Mouse (Mus musculus): ENCODE data around the gene Eps15l1. TPM values are rescaled to one million over a fixed set of nuclear protein-coding genes. Genes with fewer than 3 reads are reported as not detected.

Eps15l1 gene
- polyA plus RNA-seq, 1 experiment from 2014 or later, result 71.2 TPM

DNA sequence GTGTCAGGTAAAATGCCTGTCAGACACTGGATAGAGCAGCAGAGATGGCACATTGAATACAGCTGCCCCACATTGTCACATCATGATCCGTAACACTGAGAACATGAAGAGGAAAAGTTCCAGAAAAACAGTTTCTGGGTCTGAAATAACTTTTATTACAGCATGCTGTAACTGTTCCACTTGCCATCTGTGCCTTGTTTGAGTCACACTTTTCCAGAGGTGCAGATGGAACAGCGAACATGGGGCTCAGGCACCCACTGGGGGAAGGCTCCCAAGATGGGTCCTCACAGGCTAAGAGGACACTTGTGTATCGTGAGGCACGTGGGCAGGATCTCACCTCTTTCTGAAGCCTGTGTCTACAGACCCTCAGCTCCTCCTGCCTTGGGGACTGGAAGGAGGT, 58.5 kb downstream of the Eps15l1 start:
- 96% methylated on average over 4 of the region's 4 CpGs for WGBS
- no peak for DNase-seq (ENCODE audit: low spot score)
- Histone ChIP-seq H3K36me3 (peaks cover 100% of the 10 kb centered on the region), H3K4me3 (no peak overlapping the region), H3K27ac (replicated peaks) (no peak overlapping the region), H3K4me1 (no peaks in the 10 kb centered on the region), H3K27me3 (ENCODE audit: low read depth, poor library complexity, severe bottlenecking) (no peaks in the 10 kb centered on the region), H3K9me3 (replicated peaks) (no peaks in the 10 kb centered on the region)

DNA sequence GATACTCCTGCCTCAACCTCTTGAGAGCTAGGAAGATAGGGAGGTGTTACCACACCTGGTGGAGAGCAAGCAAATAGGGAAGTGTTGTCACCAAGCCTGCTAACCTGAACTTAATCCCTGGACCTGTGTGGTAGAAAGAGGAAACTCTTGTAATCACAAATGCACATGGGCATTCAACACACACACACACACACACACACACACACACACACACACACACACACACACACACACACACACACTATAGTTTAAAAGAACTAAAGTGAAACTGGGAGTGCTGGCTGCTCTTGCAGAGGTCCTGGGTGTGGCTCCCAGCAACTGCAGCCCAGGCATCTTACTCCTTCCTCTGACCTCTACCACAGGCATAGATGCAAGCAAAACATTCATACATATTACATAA, 61.1 kb downstream of the Eps15l1 start:
- no peak overlapping the region for H3K27ac ChIP-seq (replicated peaks)
- H3K36me3 ChIP-seq, result peaks cover 100% of the 10 kb centered on the region
- no peaks in the 10 kb centered on the region for H3K27me3 ChIP-seq (ENCODE audit: low read depth, poor library complexity, severe bottlenecking)
- no peak for DNase-seq (ENCODE audit: low spot score)
- H3K4me3 ChIP-seq, result no peak overlapping the region
- H3K9me3 ChIP-seq (replicated peaks), result no peaks in the 10 kb centered on the region
- H3K4me1 ChIP-seq, result no peaks in the 10 kb centered on the region

DNA sequence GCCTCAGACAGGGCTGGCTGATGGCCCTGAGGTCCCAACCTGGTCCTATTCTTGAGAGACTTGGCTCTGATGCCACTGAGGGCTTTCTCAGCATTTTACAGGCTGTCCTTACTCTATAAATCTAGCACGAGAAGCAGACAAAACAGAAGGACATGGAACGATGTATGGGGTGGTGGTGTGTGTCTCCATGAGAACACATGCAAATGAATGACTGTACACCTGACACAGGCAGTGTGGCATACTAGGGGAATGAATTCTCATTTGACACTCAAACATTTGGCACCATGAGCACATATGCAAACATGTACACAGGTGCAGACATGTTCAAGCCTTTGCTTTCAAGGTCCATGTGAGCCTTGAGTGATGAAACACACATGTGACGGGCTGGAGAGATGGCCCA, 64.7 kb downstream of the Eps15l1 start:
- no peaks in the 10 kb centered on the region for H3K27me3 ChIP-seq (ENCODE audit: low read depth, poor library complexity, severe bottlenecking)
- no peak overlapping the region for H3K27ac ChIP-seq (replicated peaks)
- no peaks in the 10 kb centered on the region for H3K9me3 ChIP-seq (replicated peaks)
- H3K36me3 ChIP-seq, result peaks cover 100% of the 10 kb centered on the region
- no peaks in the 10 kb centered on the region for H3K4me1 ChIP-seq
- DNase-seq (ENCODE audit: low spot score), result no peak
- 89% methylated on average over 3 of the region's 3 CpGs for WGBS
- no peak overlapping the region for H3K4me3 ChIP-seq

DNA sequence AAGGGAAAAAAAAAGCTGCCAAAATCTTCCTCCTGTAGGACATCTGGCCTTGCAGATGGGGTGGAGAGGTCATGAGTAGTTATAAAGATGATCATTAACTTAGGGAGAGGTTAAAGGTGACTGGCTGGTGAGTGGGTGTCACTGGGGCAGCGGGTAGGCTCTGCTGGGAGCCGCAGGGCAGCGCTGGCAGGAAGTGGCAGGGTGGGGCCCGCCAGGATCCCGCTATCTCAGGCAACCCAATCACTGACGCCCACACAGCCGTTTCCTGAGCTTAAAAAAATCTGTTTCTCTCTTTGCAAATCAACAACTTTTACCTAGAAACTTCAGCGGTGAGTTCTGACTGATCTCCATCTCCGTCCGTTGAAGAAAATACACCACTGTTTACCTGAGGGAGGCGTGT, 67.0 kb downstream of the Eps15l1 start:
- H3K4me3 ChIP-seq, result no peak overlapping the region
- 87% methylated on average over 11 of the region's 11 CpGs for WGBS
- DNase-seq (ENCODE audit: low spot score), result no peak
- peaks cover 77% of the 10 kb centered on the region for H3K36me3 ChIP-seq
- H3K4me1 ChIP-seq, result no peaks in the 10 kb centered on the region
- no peaks in the 10 kb centered on the region for H3K27me3 ChIP-seq (ENCODE audit: low read depth, poor library complexity, severe bottlenecking)
- no peaks in the 10 kb centered on the region for H3K9me3 ChIP-seq (replicated peaks)
- no peak overlapping the region for H3K27ac ChIP-seq (replicated peaks)

DNA sequence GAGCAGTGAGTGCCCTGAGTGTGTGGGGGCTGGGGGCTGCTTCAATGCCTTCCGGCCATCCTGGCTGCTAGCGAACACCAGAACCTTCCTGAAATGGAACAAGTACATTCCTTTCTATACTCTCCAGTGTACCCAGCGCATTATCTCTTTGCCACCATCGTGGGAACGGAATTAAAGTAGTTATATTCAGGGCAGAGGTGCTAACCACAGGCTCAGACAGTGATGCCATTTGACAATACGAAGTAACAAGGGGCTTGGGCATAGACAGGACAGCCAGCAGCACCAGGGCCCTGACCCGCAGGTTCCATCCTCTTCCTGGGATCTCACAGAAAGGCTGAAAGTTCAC, 67.6 kb downstream of the Eps15l1 start:
- DNase-seq (ENCODE audit: low spot score), result no peak
- WGBS, result 91% methylated on average over 7 of the region's 7 CpGs
- H3K36me3 ChIP-seq, result peaks cover 74% of the 10 kb centered on the region

DNA sequence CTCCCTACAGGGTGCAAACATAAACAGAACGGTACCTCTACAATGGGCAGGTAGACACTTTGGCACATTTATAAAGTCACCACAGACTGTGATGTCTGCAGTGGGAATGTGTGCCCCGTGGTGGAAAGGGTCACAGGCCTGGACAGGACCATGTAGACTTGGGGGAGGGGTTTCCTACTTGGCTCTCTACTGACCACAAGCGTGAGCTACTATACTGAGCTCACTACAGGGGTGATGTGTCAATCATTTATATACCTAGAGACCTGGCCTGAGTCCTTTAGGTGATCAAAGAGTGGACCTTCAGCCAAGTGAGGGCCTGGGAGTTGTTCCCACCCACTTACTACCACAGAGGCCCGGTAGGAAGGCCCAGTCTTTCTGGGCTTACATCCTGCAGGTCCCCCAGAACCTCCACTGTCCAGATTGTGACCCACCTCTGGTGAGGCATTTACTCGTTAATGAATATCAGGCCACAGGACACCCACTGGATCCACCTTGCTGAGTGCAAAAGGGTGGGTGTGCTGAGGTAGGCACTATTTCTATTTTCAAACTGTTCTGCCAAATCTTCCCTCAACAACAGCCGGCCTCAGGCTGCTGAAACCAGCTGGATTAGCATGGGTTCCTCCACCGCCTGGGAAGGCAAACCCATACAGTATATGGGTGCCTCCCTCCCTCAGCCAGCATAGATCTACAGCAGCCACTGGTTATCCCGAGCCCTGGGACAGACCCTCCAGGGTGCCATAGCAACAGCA, 68.1 kb downstream of the Eps15l1 start:
- Histone ChIP-seq H3K27me3 (ENCODE audit: low read depth, poor library complexity, severe bottlenecking) (no peaks in the 10 kb centered on the region), H3K4me1 (no peaks in the 10 kb centered on the region), H3K4me3 (no peak overlapping the region), H3K9me3 (replicated peaks) (no peaks in the 10 kb centered on the region), H3K36me3 (peaks cover 74% of the 10 kb centered on the region), H3K27ac (replicated peaks) (no peak overlapping the region)
- no peak for DNase-seq (ENCODE audit: low spot score)
- 87% methylated on average over 8 of the region's 8 CpGs for WGBS

More for the DNA sequence above, 67.6 kb downstream of the Eps15l1 start:
- Histone ChIP-seq H3K9me3 (replicated peaks) (no peaks in the 10 kb centered on the region), H3K27me3 (ENCODE audit: low read depth, poor library complexity, severe bottlenecking) (no peaks in the 10 kb centered on the region), H3K4me1 (no peaks in the 10 kb centered on the region), H3K27ac (replicated peaks) (no peak overlapping the region), H3K4me3 (no peak overlapping the region)

DNA sequence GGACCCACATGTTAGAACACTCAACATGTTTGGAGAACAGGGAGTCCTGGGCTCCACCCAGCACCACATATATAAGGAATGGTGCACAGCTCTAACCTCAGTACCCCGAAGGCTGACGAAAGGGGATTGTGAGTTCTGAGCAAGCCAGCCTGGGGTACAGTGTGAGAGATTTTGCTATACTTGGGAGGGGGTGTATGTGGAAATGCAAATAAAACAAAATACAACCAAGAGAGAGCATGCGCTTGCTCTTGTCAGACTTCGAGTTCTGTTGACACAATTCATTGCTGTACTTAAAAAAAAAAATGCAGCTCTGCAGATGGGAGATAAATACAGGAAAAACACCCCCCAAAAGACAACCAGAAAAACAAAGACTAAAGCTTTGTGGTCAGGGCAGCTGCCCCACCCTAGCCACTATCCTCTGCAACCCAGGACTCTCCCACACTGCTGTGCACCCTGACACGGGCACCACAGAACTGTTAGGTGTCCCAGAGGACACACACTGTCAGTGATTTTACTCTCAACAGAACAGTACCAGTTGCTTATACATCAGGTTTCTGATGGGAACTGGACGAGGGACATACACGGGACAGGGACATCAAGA, 69.8 kb downstream of the Eps15l1 start:
- no peak for DNase-seq (ENCODE audit: low spot score)
- 91% methylated on average over 7 of the region's 7 CpGs for WGBS
- Histone ChIP-seq H3K4me3 (no peak overlapping the region), H3K27ac (replicated peaks) (no peak overlapping the region), H3K36me3 (peaks cover 73% of the 10 kb centered on the region), H3K27me3 (ENCODE audit: low read depth, poor library complexity, severe bottlenecking) (no peaks in the 10 kb centered on the region), H3K9me3 (replicated peaks) (no peaks in the 10 kb centered on the region), H3K4me1 (no peaks in the 10 kb centered on the region)

DNA sequence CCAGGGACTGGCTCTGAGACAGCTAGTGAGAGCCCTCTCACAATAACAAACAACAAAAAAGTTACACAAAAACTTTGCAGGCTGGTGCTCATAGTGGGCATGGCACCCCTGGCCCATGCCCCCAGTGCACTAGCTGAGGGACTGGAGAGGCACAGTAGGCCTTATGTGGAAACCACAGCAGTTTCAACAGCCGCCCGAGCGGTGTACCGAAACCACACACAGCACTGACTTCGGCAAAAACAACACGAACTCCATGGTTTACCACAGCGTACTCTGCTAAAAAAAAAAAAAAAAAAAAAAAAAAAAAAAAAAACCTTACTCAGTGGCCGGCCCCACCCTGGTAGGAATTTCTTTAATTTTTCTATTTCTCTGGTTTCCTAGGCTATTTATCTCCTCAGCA, 70.5 kb downstream of the Eps15l1 start:
- no peak overlapping the region for H3K27ac ChIP-seq (replicated peaks)
- DNase-seq (ENCODE audit: low spot score), result no peak
- no peaks in the 10 kb centered on the region for H3K4me1 ChIP-seq
- H3K36me3 ChIP-seq, result peaks cover 72% of the 10 kb centered on the region
- no peak overlapping the region for H3K4me3 ChIP-seq
- WGBS, result 94% methylated on average over 8 of the region's 8 CpGs
- no peaks in the 10 kb centered on the region for H3K27me3 ChIP-seq (ENCODE audit: low read depth, poor library complexity, severe bottlenecking)
- no peaks in the 10 kb centered on the region for H3K9me3 ChIP-seq (replicated peaks)

DNA sequence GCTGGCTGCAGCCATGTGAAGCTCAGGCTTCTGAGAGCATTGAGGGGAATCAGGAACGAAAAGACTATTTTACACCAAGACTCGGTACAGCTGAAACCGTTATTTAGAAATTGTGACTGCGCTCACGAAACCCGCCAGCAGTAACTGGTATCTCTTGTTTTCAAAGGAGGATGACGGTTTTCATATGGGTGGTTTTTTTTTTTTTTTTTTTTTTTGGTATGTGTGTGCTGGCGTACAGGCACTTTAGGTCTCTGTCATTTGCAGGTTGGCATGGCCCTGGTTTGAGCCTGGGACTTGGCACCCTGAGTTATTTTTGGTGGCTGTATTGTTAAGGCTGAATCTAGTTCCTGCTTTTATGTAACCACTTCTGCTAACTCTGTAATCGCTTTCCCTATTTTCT, 71.4 kb downstream of the Eps15l1 start:
- H3K4me1 ChIP-seq, result no peaks in the 10 kb centered on the region
- H3K27ac ChIP-seq (replicated peaks), result no peak overlapping the region
- H3K36me3 ChIP-seq, result peaks cover 72% of the 10 kb centered on the region
- WGBS, result 92% methylated on average over 9 of the region's 9 CpGs
- no peak overlapping the region for H3K4me3 ChIP-seq
- no peaks in the 10 kb centered on the region for H3K27me3 ChIP-seq (ENCODE audit: low read depth, poor library complexity, severe bottlenecking)
- H3K9me3 ChIP-seq (replicated peaks), result no peaks in the 10 kb centered on the region
- DNase-seq (ENCODE audit: low spot score), result no peak

DNA sequence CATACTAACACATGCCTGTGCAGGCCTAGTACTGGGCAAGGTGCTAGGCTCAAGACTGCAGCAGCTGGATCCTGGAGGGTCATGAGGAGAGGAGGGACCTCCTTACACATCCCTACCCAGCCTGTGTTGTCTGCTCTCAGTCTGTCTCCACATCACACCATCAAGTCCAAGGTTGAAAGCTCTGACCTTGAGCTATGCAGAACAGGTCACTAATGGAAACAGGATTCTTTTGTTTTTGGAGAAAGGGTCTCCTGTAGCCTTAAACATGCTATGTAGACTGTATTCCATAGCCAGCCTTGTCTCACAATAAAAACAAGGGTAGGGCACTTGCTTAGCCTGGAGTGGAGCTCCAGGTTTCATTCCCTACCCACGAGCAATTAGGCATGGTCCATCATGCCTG, 72.3 kb downstream of the Eps15l1 start:
- no peak for DNase-seq (ENCODE audit: low spot score)
- 85% methylated on average over 1 of the region's 1 CpGs for WGBS
- H3K4me3 ChIP-seq, result no peak overlapping the region
- no peaks in the 10 kb centered on the region for H3K4me1 ChIP-seq
- peaks cover 71% of the 10 kb centered on the region for H3K36me3 ChIP-seq
- H3K27me3 ChIP-seq (ENCODE audit: low read depth, poor library complexity, severe bottlenecking), result no peaks in the 10 kb centered on the region
- H3K27ac ChIP-seq (replicated peaks), result no peak overlapping the region
- H3K9me3 ChIP-seq (replicated peaks), result no peaks in the 10 kb centered on the region

DNA sequence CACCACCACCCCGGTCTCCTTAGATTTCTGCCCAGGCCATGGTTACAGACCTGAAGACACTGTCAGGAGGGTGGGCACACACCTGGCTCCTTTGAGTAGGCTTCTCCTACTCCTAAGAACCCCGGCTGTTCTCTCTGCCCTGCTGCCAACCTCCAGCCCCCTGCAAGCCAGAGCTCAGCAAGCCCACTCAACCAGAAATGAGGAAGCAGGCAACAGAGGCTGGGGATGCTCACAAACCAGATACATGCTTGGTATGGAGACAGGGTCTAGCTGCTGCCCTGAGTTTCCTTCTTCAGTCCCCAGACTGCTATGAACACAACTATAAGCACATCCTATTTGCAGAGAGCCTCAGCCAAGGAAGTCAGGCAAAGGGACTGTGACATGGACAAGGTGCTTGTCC, 73.1 kb downstream of the Eps15l1 start:
- Histone ChIP-seq H3K36me3 (peaks cover 69% of the 10 kb centered on the region), H3K4me3 (no peak overlapping the region), H3K27me3 (ENCODE audit: low read depth, poor library complexity, severe bottlenecking) (no peaks in the 10 kb centered on the region), H3K4me1 (no peaks in the 10 kb centered on the region), H3K27ac (replicated peaks) (no peak overlapping the region), H3K9me3 (replicated peaks) (no peaks in the 10 kb centered on the region)
- no peak for DNase-seq (ENCODE audit: low spot score)
- 93% methylated on average over 2 of the region's 2 CpGs for WGBS

DNA sequence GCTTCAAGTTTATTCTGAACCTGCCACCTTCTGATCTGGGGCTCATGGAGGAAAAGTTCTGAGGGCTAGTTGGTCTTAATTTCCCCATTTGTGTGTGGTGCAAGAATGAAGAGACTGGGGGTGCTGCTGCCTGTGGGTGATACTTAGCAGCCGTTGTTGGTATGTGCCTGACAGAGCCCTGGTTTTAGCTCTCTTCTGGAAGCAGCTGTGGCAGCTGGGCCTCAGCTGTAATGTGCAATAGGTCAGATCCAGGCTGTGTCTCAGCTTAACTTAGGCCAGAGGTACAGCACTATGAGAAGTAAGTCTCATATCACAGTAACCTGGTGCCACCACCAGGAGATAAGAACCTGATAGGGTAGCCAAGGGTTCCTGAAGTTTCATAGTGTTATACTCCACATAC, 73.7 kb downstream of the Eps15l1 start:
- Histone ChIP-seq H3K27me3 (ENCODE audit: low read depth, poor library complexity, severe bottlenecking) (no peaks in the 10 kb centered on the region), H3K36me3 (peaks cover 68% of the 10 kb centered on the region), H3K27ac (replicated peaks) (no peak overlapping the region), H3K4me3 (no peak overlapping the region), H3K9me3 (replicated peaks) (no peaks in the 10 kb centered on the region), H3K4me1 (no peaks in the 10 kb centered on the region)
- no peak for DNase-seq (ENCODE audit: low spot score)
- WGBS, result 81% methylated on average over 1 of the region's 1 CpGs

DNA sequence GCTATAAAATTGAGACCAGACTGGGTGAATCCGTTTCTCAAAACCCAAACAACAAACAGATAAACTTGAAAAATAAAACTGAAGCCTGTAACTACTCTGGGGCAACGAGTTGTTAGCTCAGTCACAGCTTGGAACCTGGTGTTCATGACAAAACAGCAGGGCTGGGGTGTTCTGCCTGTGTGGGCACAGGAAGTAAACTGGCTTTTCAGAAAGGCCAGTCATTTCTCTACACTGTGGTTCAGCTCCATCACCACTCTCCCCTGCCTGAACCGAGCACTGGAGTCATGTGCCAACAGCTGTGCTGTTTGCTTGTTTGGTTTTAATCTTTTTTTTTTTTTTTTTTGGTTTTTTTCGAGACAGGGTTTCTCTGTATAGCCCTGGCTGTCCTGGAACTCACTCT, 77.5 kb downstream of the Eps15l1 start:
- Histone ChIP-seq H3K4me3 (no peak overlapping the region), H3K27ac (replicated peaks) (no peak overlapping the region), H3K36me3 (peaks cover 94% of the 10 kb centered on the region), H3K27me3 (ENCODE audit: low read depth, poor library complexity, severe bottlenecking) (no peaks in the 10 kb centered on the region), H3K9me3 (replicated peaks) (no peaks in the 10 kb centered on the region), H3K4me1 (no peaks in the 10 kb centered on the region)
- no peak for DNase-seq (ENCODE audit: low spot score)
- WGBS, result 86% methylated on average over 4 of the region's 4 CpGs

Data from midbrain, embryonic 10.5 days (tissue).